Mouse (Mus musculus) sigmoid colon, adult 10 weeks (tissue): ENCODE measurements around the gene Zscan25. TPM values are rescaled to one million over a fixed set of nuclear protein-coding genes. Genes with fewer than 3 reads are reported as not detected.

Experiments
- polyA plus RNA-seq: library from polyadenylated mRNA; stranded (reverse); fragments of 350-450 nt; fragmentation: Illumina TruSeq; extraction: RNeasy Lipid Tissue Mini Kit (QIAGEN cat#74804); gene quantifications from one replicate; pipeline ENCODE4 v1.2.3, GENCODE M21; 2014; ENCODE audit warnings: low read depth, low replicate concordance

Zscan25 gene
- not detected for polyA plus RNA-seq

GRCm38 (mm10) chr5:145280371-145281143 lies at the start of gene Zscan25:
Gene Zscan25, plus strand, starts transcription at chr5:145280500.

GRCm38 (mm10) chr5:145231367-145231871 lies 48.9 kb upstream of the Zscan25 start, which contains the start of gene Zfp655:
Gene Zfp655, plus strand, starts transcription at chr5:145231715.

Other genes starting within 250 kb of the Zscan25 start
- not detected for gene Gm4871, start 247.7 kb upstream of the Zscan25 start, polyA plus RNA-seq
- not detected for gene 1700018F24Rik, start 237.5 kb upstream of the Zscan25 start, polyA plus RNA-seq
- gene Arpc1a, start 196.7 kb upstream of the Zscan25 start, polyA plus RNA-seq, result 21.0 TPM
- not detected for gene Kpna7, start 196.5 kb upstream of the Zscan25 start, polyA plus RNA-seq
- 84.1 TPM for gene Arpc1b, start 166.3 kb upstream of the Zscan25 start, polyA plus RNA-seq
- 25.1 TPM for gene Pdap1, start 140.3 kb upstream of the Zscan25 start, polyA plus RNA-seq
- 230 TPM for gene Bud31, start 140.1 kb upstream of the Zscan25 start, polyA plus RNA-seq
- gene Ptcd1, start 113.4 kb upstream of the Zscan25 start, polyA plus RNA-seq, result 0.66 TPM
- 2.6 TPM for gene Cpsf4, start 113.3 kb upstream of the Zscan25 start, polyA plus RNA-seq
- 26.2 TPM for gene Atp5j2, start 88.4 kb upstream of the Zscan25 start, polyA plus RNA-seq
- 2.3 TPM for gene Zkscan14, start 78.6 kb upstream of the Zscan25 start, polyA plus RNA-seq
- gene Zkscan5, start 75.9 kb upstream of the Zscan25 start, polyA plus RNA-seq, result 6.8 TPM
- gene Zfp655, start 48.8 kb upstream of the Zscan25 start, polyA plus RNA-seq, result 88.7 TPM
- not detected for gene Cyp3a57, start 64.8 kb downstream of the Zscan25 start, polyA plus RNA-seq
- gene Cyp3a16, start 189.2 kb downstream of the Zscan25 start, polyA plus RNA-seq, result not detected